In genomic region chr1:118390871-118391387, GRCm38 (mm10) we compare ENCODE assay signal across 9 mouse cellular contexts. TPM values are rescaled to one million over a fixed set of nuclear protein-coding genes. Genes with fewer than 3 reads are reported as not detected.
DNase-seq lines count a peak whose midpoint lies in the region; ATAC-seq and TF ChIP-seq lines count a peak whose summit lies in the region.
"Had no signal": no experiment of that assay in that cellular context is flagged by ENCODE, and none has a peak within 500 bp of the region (broad histone marks: within the 10 kb centered on the region; RNA-seq: fewer than 3 reads in every experiment).

No protein-coding gene starts in this region.

- DNase-seq in heart, adult 18-20 months = no peak
- DNase-seq in cerebellum, postnatal 10 days = peak; percentile 30 to 32
- no peak for DNase-seq in adipocyte (ENCODE audit: low spot score)
- no peak for DNase-seq in left cerebral cortex, adult 18-20 months (ENCODE audit: low spot score in 2 of 2)
- DNase-seq in frontal cortex, postnatal 25 days (ENCODE audit: low spot score in 2 of 2) = no peak

- no peak overlapping the region for H3K27ac ChIP-seq in heart, embryonic 14.5 days (replicated peaks in 1 of 2; ENCODE audit: control insufficient read depth in 1 of 2, insufficient read depth in 1 of 2, low read depth in 2 of 2, low read length in 2 of 2)
- no peak overlapping the region for H3K27ac ChIP-seq in hindbrain, embryonic 16.5 days (ENCODE audit: low read depth, low read length)

- no peak overlapping the region for H3ac ChIP-seq in myocyte (ENCODE audit: control insufficient read depth, insufficient read length)

- H3K4me3 ChIP-seq in heart, embryonic 14.5 days (ENCODE audit: control insufficient read depth in 1 of 2, insufficient read depth in 1 of 2, low read depth in 1 of 2, low read length in 2 of 2) = peak overlapping the region in 1 of 2 experiments; percentile 90; a peak in 2 of 4 replicates
- H3K4me3 ChIP-seq in hindbrain, embryonic 16.5 days (ENCODE audit: low read length) = peak overlapping the region; percentile 97
- peak overlapping the region; percentile 68 for H3K4me3 ChIP-seq in myocyte

- peaks cover 62% of the 10 kb centered on the region for H3K79me2 ChIP-seq in myocyte (ENCODE audit: control insufficient read depth, insufficient read depth)

- ATAC-seq in heart, embryonic 14.5 days (ENCODE audit: insufficient number of reproducible peaks, insufficient read depth, low FRiP score, low read depth) = no peak
- no peak for ATAC-seq in hindbrain, embryonic 16.5 days
- ATAC-seq: Patski had no signal

- H3K4me2 ChIP-seq in heart, embryonic 14.5 days (ENCODE audit: low read length) = peak overlapping the region; percentile 68
- H3K4me2 ChIP-seq in hindbrain, embryonic 16.5 days (ENCODE audit: low read length) = peak overlapping the region; percentile 85
- H3K4me2 ChIP-seq in myocyte (ENCODE audit: low read depth) = peak overlapping the region; percentile 86

- WGBS in heart, embryonic 14.5 days = 61% methylated on average over 2 of the region's 2 CpGs
- WGBS in hindbrain, embryonic 16.5 days = 79% methylated on average over 2 of the region's 2 CpGs

- no peaks in the 10 kb centered on the region for H3K9me3 ChIP-seq in heart, embryonic 14.5 days (ENCODE audit: control insufficient read depth, low read length)
- H3K9me3 ChIP-seq in hindbrain, embryonic 16.5 days (ENCODE audit: control insufficient read depth, low read length) = no peaks in the 10 kb centered on the region

- no peaks in the 10 kb centered on the region for H3K27me3 ChIP-seq in heart, embryonic 14.5 days (ENCODE audit: control insufficient read depth, insufficient read depth, low read length)
- H3K27me3 ChIP-seq in hindbrain, embryonic 16.5 days (replicated peaks; ENCODE audit: control insufficient read depth, insufficient read depth, low read length) = no peaks in the 10 kb centered on the region
- no peaks in the 10 kb centered on the region for H3K27me3 ChIP-seq in myocyte (ENCODE audit: control insufficient read depth, insufficient read depth, insufficient read length)
- H3K27me3 ChIP-seq: Patski had no signal

- peaks cover 0 to 12% of the 10 kb centered on the region in 2 experiments; a peak in 2 of 4 replicates for H3K4me1 ChIP-seq in heart, embryonic 14.5 days (ENCODE audit: control insufficient read depth in 2 of 2, insufficient read depth in 2 of 2, low read length in 2 of 2)
- peaks cover 21% of the 10 kb centered on the region for H3K4me1 ChIP-seq in hindbrain, embryonic 16.5 days (ENCODE audit: control insufficient read depth, insufficient read depth, low read depth, low read length)

- 0 out of 2 replicates have a peak, but pooled peaks cover 10% of the 10 kb centered on the region for H3K36me3 ChIP-seq in heart, embryonic 14.5 days (ENCODE audit: control insufficient read depth, insufficient read depth, low read length)
- no peaks in the 10 kb centered on the region for H3K36me3 ChIP-seq in hindbrain, embryonic 16.5 days (ENCODE audit: control insufficient read depth, insufficient read depth, low read length)
- no peaks in the 10 kb centered on the region for H3K36me3 ChIP-seq in myocyte (ENCODE audit: control insufficient read depth, insufficient read depth)

- no peak for TF ChIP-seq POLR2A in myocyte (IDR thresholded peaks at IDR 0.05; ENCODE audit: insufficient read length, low read depth)

- peak overlapping the region; percentile 98 for H3K9ac ChIP-seq in heart, embryonic 14.5 days (ENCODE audit: low read length)
- no peak overlapping the region for H3K9ac ChIP-seq in hindbrain, embryonic 16.5 days (ENCODE audit: low read depth, low read length)

TF ChIP-seq in myocyte, 11 proteins besides CTCF, POLR2A, EP300 and RAD21:
- TF ChIP-seq CEBPB (IDR thresholded peaks at IDR 0.05; ENCODE audit: insufficient read depth, poor library complexity, severe bottlenecking) (no peak), MAX (IDR thresholded peaks at IDR 0.05; ENCODE audit: low read depth) (no peak)
TF ChIP-seq in myocyte: peak in this region for 0.

RNA-seq across cellular contexts. Expression of gene Clasp1, which starts 2.1 kb away (rescaled TPM):
- polyA plus RNA-seq in heart, embryonic 14.5 days (2014; fragmentation: Nextera tagmentation; extraction: Ambion mirVana) = 117 and 128 TPM in 2 replicates
- total RNA-seq in heart, adult 18-20 months (2021) = 100 to 1,000 TPM; 398 to 415 TPM
- 84.0 and 96.5 TPM in 2 replicates for polyA plus RNA-seq in hindbrain, embryonic 16.5 days (2015; fragmentation: Nextera tagmentation; extraction: Ambion mirVana)
- polyA plus RNA-seq in myocyte (2012; fragmentation: generic; extraction: Trizol) = 31.1 TPM
- 100 to 1,000 TPM; 106 to 109 TPM for total RNA-seq in left cerebral cortex, adult 18-20 months (2021)

Comparison
In these comparisons a context has a peak if more than half of its experiments do, and no peak if none do; other contexts are left out.
1. DNase-seq: peak in cerebellum, postnatal 10 days (2 of 2); none in heart, adult 18-20 months (0 of 2), adipocyte (single experiment), left cerebral cortex, adult 18-20 months (0 of 2) and frontal cortex, postnatal 25 days (0 of 2).
2. Peak in every context shown above with its lines, with median percentiles within 50 percentile points of each other: H3K4me2 ChIP-seq.